Mouse (Mus musculus) liver, adult 10 weeks (tissue): ENCODE measurements around the gene Olfr1080. TPM values are rescaled to one million over a fixed set of nuclear protein-coding genes. Genes with fewer than 3 reads are reported as not detected.

Experiments used
- polyA plus RNA-seq: library from polyadenylated mRNA; stranded (reverse); fragments of 350-450 nt; fragmentation: Illumina TruSeq; extraction: RNeasy Lipid Tissue Mini Kit (QIAGEN cat#74804); gene quantifications from one replicate; pipeline ENCODE4 v1.2.3, GENCODE M21; 2014; ENCODE audit warnings: low read depth, low replicate concordance

Olfr1080 gene
- polyA plus RNA-seq, result not detected

DNA sequence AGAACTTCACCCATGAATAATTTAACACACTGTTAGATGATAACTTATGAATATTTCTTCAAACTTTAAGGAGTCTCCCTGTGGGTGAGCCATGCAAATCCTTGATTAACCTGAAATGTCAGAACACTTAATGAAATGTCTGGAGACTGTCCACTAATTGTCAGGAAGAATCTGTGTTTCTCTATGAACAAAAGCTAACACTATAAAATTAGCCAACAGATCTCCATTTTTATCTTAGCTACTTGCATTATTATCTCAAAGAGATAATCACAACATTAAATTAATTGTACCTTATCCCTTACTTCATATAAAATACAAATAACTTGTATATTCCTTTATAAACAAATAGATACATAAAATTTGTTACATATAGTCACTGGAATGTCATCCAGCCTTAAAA is at the start of gene Olfr1080:
Olfr1080 (minus strand) TSS at position 101 of the 400 bp plus-strand sequence.

DNA sequence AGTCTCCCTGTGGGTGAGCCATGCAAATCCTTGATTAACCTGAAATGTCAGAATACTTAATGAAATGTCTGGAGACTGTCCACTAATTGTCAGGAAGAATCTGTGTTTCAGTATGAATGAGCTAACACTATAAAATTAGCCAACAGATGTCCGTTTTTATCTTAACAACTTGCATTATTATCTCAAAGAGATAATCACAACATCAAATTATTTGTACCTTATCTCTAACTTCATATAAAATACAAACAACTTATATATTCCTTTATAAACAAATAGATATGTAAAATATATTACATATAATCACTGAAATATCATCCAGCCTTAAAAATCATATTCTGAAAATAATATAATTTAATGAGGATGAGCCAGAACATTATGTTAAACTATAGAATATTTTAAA is 40.8 kb upstream of the Olfr1080 start, which contains the start of gene Olfr1082:
Olfr1082 (minus strand) TSS at position 101 of the 400 bp plus-strand sequence.

DNA sequence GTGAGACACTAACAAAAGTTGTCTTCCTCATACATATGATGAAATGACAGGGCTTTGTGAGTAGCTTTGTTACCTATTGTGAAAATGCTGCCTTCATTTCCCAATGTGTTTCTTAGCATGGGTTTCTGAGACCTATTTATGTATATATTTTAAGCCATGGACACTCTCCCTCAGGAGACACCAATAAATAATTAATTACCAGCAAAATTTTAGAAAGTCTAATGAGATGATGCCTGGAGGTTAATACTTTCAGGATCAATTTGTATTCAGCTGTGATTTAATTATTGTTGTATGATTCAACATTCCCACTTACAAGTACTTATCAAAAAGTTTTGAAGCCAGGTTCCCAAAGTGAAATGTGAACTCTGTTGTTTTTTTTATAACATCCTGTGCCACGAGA is 15.7 kb downstream of the Olfr1080 start, which contains the start of gene Olfr1079:
Olfr1079 (minus strand) TSS at position 101 of the 400 bp plus-strand sequence.

DNA sequence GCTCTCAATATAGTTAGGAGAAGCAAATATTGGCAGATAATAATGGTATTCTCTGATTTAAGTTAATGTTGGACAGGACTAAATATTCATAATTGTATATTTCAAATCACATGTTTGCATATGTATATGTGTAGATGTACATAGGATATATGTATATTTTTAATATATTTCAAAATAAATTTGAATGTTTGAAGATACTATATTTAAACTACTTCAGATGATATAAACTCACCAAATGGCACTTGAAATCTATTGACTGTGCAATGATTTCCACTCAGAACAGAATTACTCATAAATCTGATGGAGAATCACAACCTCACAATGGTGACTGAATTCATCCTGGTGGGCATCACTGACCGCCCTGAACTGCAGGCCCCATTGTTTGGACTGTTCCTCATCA is 49.9 kb downstream of the Olfr1080 start, which contains the start of gene Olfr1076:
Olfr1076 (plus strand) TSS at position 301 of the 400 bp plus-strand sequence.

Other genes with a start within 250 kb of the Olfr1080 start
- not detected for gene Olfr1053, start 243.0 kb downstream of the Olfr1080 start, polyA plus RNA-seq
- gene Olfr1054, start 222.8 kb downstream of the Olfr1080 start, polyA plus RNA-seq, result not detected
- not detected for gene Olfr1055, start 208.0 kb downstream of the Olfr1080 start, polyA plus RNA-seq
- gene Olfr1056, start 195.8 kb downstream of the Olfr1080 start, polyA plus RNA-seq, result not detected
- gene Olfr1057, start 179.8 kb downstream of the Olfr1080 start, polyA plus RNA-seq, result not detected
- gene Olfr1058, start 169.7 kb downstream of the Olfr1080 start, polyA plus RNA-seq, result not detected
- gene Olfr1061, start 144.2 kb downstream of the Olfr1080 start, polyA plus RNA-seq, result not detected
- not detected for gene Olfr1062, start 131.5 kb downstream of the Olfr1080 start, polyA plus RNA-seq
- not detected for gene Olfr1065, start 107.6 kb downstream of the Olfr1080 start, polyA plus RNA-seq
- gene Olfr1066, start 102.0 kb downstream of the Olfr1080 start, polyA plus RNA-seq, result not detected
- gene Olfr228, start 70.8 kb downstream of the Olfr1080 start, polyA plus RNA-seq, result not detected
- not detected for gene Olfr1076, start 49.8 kb downstream of the Olfr1080 start, polyA plus RNA-seq
- not detected for gene Olfr1079, start 15.8 kb downstream of the Olfr1080 start, polyA plus RNA-seq
- gene Olfr1082, start 40.7 kb upstream of the Olfr1080 start, polyA plus RNA-seq, result not detected
- gene Olfr1084, start 81.5 kb upstream of the Olfr1080 start, polyA plus RNA-seq, result not detected
- not detected for gene Olfr1085, start 103.8 kb upstream of the Olfr1080 start, polyA plus RNA-seq
- not detected for gene Olfr1086, start 121.9 kb upstream of the Olfr1080 start, polyA plus RNA-seq
- gene Olfr1087, start 140.2 kb upstream of the Olfr1080 start, polyA plus RNA-seq, result not detected
- not detected for gene Olfr1089, start 175.5 kb upstream of the Olfr1080 start, polyA plus RNA-seq
- gene Olfr1090, start 200.8 kb upstream of the Olfr1080 start, polyA plus RNA-seq, result not detected
- gene Olfr1093, start 224.2 kb upstream of the Olfr1080 start, polyA plus RNA-seq, result not detected